Comparison of ENCODE assay signal across 10 mouse cellular contexts in the genomic region with DNA sequence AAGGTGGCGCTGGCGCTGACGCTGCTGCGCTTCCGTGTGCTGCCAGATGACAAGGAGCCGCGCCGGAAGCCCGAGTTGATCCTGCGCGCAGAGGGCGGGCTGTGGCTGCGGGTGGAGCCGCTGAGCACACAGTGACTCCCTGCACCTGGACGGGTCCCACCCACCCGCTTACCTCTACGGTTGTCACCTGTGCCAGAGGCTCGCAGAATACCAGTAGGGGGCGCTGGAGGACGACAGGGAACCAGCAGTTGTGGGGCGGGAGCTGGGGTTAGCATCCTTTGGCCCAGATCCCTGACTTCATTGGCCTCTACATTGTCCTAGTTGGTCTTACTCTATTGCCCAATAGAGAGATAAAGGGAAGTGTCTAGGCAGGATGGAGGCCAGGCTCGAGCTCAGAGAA. TPM values are rescaled to one million over a fixed set of nuclear protein-coding genes. Genes with fewer than 3 reads are reported as not detected.
DNase-seq lines count a peak whose midpoint lies in the region.
"Had no signal": no experiment of that assay in that cellular context is flagged by ENCODE, and none has a peak within 500 bp of the region (broad histone marks: within the 10 kb centered on the region; RNA-seq: fewer than 3 reads in every experiment).

No protein-coding gene starts in this region.

- peak; percentile 5 to 7 for DNase-seq in cerebellum, adult 18-20 months
- DNase-seq in cerebellum, adult 9-11 months = no peak
- DNase-seq in right cerebral cortex, postnatal 14 days = peak; percentile 12
- no peak for DNase-seq in right cerebral cortex, postnatal 36 days (ENCODE audit: low spot score in 2 of 2)
- DNase-seq in kidney, adult 8-10 months = peak; percentile 34 to 67
- peak; percentile 43 for DNase-seq in lung, postnatal 14 days
- DNase-seq in thymus, postnatal 0 days (ENCODE audit: low spot score) = peak; percentile 43
- no peak for DNase-seq in right cerebral cortex, adult 18-20 months

RNA-seq across cellular contexts. Expression of gene Cyp4f15, which starts 17.4 kb away (rescaled TPM):
- polyA plus RNA-seq in thymus, postnatal 0 days (2015; fragmentation: Nextera tagmentation; extraction: Ambion mirVana) = 0.05 TPM in 1 of 2 replicates, not detected in the other
- polyA plus RNA-seq: G1E; heart, embryonic 14.5 days had no signal

RNA-seq across cellular contexts. Expression of gene Cyp4f40, which starts 44.1 kb away (rescaled TPM):
- polyA plus RNA-seq in thymus, postnatal 0 days (2015; fragmentation: Nextera tagmentation; extraction: Ambion mirVana) = not detected in 2 replicates
- polyA plus RNA-seq: G1E; heart, embryonic 14.5 days had no signal

Comparison
In these comparisons a context has a peak if more than half of its experiments do, and no peak if none do; other contexts are left out.
1. DNase-seq: peak in cerebellum, adult 18-20 months (2 of 2), right cerebral cortex, postnatal 14 days (single experiment), kidney, adult 8-10 months (2 of 2), lung, postnatal 14 days (single experiment) and thymus, postnatal 0 days (single experiment); none in cerebellum, adult 9-11 months (single experiment), right cerebral cortex, postnatal 36 days (0 of 2) and right cerebral cortex, adult 18-20 months (single experiment).